Mouse (Mus musculus) neural tube, embryonic 13.5 days (tissue): ENCODE measurements around the gene Dusp11. TPM values are rescaled to one million over a fixed set of nuclear protein-coding genes. Genes with fewer than 3 reads are reported as not detected.
A peak's percentile ranks its signal among the peaks of the same experiment; 100 is the strongest.
"Not testable (repeated sequence)": the region's sequence is repeated elsewhere in the genome, so short reads cannot be mapped to it uniquely, and the experiment has no call there.

Source experiments
- ATAC-seq: fragments of 200-750 bp; cut with Nextera tagmentation; 2 replicates; pipeline ENCODE4 v1.8.0; 2017; ENCODE audit warnings: low read depth, mild to moderate bottlenecking, moderate TSS enrichment, moderate library complexity
- H3K27ac ChIP-seq: fragments of 300-500 bp; sonication (generic); replicated peaks from 2 replicates; pipeline ENCODE4 v1.5.1; 2015; ENCODE audit warnings: moderate library complexity, mild to moderate bottlenecking, inconsistent platforms
- H3K27me3 ChIP-seq: fragments of 300-500 bp; sonication (generic); 2 replicates; pipeline ENCODE4 v1.6.1; 2015; ENCODE audit warnings: mild to moderate bottlenecking, inconsistent platforms
- H3K36me3 ChIP-seq: fragments of 300-500 bp; sonication (generic); 2 replicates; pipeline ENCODE4 v1.6.1; 2015; ENCODE audit warnings: mild to moderate bottlenecking, inconsistent platforms
- H3K4me1 ChIP-seq: fragments of 300-500 bp; sonication (generic); replicated peaks from 2 replicates; pipeline ENCODE4 v1.6.1; 2015; ENCODE audit warnings: inconsistent platforms
- H3K4me2 ChIP-seq: fragments of 300-500 bp; sonication (generic); 2 replicates; pipeline ENCODE4 v1.6.1; 2015; ENCODE audit warnings: inconsistent platforms, mild to moderate bottlenecking, moderate library complexity
- H3K4me3 ChIP-seq: fragments of 300-500 bp; sonication (generic); 2 replicates; pipeline ENCODE4 v1.5.1; 2015; ENCODE audit warnings: mild to moderate bottlenecking, inconsistent platforms
- H3K9ac ChIP-seq: fragments of 300-500 bp; sonication (generic); 2 replicates; pipeline ENCODE4 v1.6.1; 2015; ENCODE audit warnings: moderate library complexity, mild to moderate bottlenecking, inconsistent platforms
- H3K9me3 ChIP-seq: fragments of 300-500 bp; sonication (generic); 2 replicates; pipeline ENCODE4 v1.6.1; 2016; ENCODE audit warnings: inconsistent platforms
- WGBS: fragments of 180-500 bp; shearing (Covaris S2); methylation state at CpG from one replicate; pipeline ENCODE4 v1.1.7; 2015; 5-methylcytosine and 5-hydroxymethylcytosine counted together
- polyA plus RNA-seq: library from polyadenylated mRNA; unstranded; fragments of >200 nt; fragmentation: Nextera tagmentation; extraction: Ambion mirVana; gene quantifications from 2 replicates; pipeline ENCODE4 v1.2.1, GENCODE M21; 2015

The Dusp11 gene
- polyA plus RNA-seq, 1 experiment from 2014 or later: 53.0 TPM

DNA sequence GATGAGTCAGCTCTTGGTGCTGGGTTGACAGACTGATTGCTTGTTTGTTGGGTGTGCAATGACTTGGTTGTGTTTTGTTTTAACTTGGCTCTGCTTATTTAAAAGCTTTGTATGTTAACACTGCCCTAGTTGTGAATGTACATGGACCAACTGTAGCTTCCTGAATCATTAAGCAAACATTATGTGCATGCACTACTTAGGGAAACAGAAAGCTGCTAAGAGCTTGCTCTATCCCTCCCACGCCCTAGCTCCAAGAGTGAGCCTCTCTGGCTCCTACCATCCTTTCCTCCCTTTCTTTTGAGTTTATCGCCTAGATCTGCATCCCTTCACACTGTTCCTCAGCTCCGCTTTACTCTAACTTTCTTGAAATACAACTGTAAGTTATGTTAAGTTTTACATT lies 11.9 kb upstream of the Dusp11 start:
- no peak overlapping the region for H3K4me3 ChIP-seq
- no peak for ATAC-seq
- no peaks in the 10 kb centered on the region for H3K36me3 ChIP-seq
- 82% methylated on average over 3 of the region's 3 CpGs for WGBS
- no peaks in the 10 kb centered on the region for H3K9me3 ChIP-seq
- H3K4me2 ChIP-seq: no peak overlapping the region
- H3K9ac ChIP-seq: no peak overlapping the region
- H3K4me1 ChIP-seq: no peaks in the 10 kb centered on the region
- H3K27ac ChIP-seq: no peak overlapping the region
- no peaks in the 10 kb centered on the region for H3K27me3 ChIP-seq

DNA sequence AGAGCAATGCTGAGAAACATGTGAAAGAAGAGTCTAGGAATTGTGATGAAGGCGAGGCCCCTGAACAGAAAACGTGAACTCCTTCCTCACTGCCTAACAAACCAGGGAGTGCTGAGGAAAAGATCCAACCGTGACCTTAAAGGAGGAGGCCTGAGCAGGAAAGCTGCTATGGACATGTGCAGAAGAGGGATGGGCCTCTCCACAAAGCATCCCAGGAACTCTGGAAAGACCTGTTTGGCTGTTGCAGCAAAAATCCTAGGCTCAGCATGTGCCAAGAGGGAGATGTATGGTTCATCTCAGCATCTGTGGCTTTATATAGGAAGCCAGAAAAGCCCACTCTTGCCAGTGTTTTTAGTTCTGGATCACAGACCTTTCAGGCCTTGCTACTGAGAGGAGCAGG lies 11.2 kb upstream of the Dusp11 start:
- no peak overlapping the region for H3K4me3 ChIP-seq
- H3K4me2 ChIP-seq: no peak overlapping the region
- H3K27me3 ChIP-seq: no peaks in the 10 kb centered on the region
- H3K9ac ChIP-seq: no peak overlapping the region
- no peak overlapping the region for H3K27ac ChIP-seq
- no peaks in the 10 kb centered on the region for H3K9me3 ChIP-seq
- ATAC-seq: no peak
- H3K36me3 ChIP-seq: no peaks in the 10 kb centered on the region
- WGBS: 79% methylated on average over 3 of the region's 3 CpGs
- H3K4me1 ChIP-seq: no peaks in the 10 kb centered on the region

DNA sequence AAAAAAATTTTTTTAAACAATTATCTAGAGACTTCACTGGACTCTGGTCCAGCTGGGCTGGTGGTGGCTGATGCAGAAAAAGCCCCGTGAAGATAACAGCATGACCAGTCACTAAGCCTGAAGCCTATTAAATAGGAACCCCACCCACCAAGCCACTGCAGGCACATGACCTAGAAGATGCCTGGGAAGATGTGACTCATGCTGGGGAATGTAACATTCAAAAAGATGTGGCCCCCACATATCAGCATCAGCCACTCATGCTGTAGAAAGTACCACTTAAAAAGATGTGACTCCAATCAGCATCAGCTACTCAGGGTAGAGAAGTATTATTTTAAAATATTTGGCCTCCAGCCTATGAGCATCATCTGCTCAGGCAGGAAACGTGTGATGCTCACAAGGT lies 8.4 kb upstream of the Dusp11 start:
- no peak overlapping the region for H3K9ac ChIP-seq
- no peaks in the 10 kb centered on the region for H3K4me1 ChIP-seq
- H3K4me3 ChIP-seq: no peak overlapping the region
- H3K27ac ChIP-seq: no peak overlapping the region
- H3K36me3 ChIP-seq: no peaks in the 10 kb centered on the region
- H3K9me3 ChIP-seq: no peaks in the 10 kb centered on the region
- H3K27me3 ChIP-seq: no peaks in the 10 kb centered on the region
- no peak for ATAC-seq
- 82% methylated on average over 2 of the region's 2 CpGs for WGBS
- H3K4me2 ChIP-seq: no peak overlapping the region

DNA sequence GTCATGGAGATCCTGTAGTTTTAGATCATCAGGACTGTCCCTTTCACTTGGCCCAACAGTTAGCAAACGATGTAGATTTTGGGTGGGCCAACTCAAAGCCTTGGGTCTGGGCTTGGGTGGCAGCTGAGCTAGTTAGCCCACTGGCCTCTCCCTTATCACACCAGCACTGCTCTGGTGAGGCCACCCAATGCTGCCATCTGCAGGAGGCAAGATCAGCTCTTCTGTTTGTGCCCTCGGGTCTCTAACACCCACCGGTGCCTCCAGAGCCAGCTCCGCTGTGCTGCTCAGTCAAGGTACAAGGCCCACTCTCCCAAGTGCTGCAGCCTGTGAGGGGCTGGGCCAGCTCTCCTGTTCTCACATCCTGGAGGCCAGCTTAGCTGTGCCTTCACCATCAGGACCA lies 5.2 kb upstream of the Dusp11 start:
- WGBS: 82% methylated on average over 4 of the region's 4 CpGs
- H3K4me2 ChIP-seq: no peak overlapping the region
- no peaks in the 10 kb centered on the region for H3K27me3 ChIP-seq
- H3K36me3 ChIP-seq: no peaks in the 10 kb centered on the region
- peaks cover 13% of the 10 kb centered on the region for H3K4me1 ChIP-seq
- H3K27ac ChIP-seq: no peak overlapping the region
- H3K9me3 ChIP-seq: no peaks in the 10 kb centered on the region
- H3K4me3 ChIP-seq: no peak overlapping the region
- no peak for ATAC-seq
- no peak overlapping the region for H3K9ac ChIP-seq

DNA sequence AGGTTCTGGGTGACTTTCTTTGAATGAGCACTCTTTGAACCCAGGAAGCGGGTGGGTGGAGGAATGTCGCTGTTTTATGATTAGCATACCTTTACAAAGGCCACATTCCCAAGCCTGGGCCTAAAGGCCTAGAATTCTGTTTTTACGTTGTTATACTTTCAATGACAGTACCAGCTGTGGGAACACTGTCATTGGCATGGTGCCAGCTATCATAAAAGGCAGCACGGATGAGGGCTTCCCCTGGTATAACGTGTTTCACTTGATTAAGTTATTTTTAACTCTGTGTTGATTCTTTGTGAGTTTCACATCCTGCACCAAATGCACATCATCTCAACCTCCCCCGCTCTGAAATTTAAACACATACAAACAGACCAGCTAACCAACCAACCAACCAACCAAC lies 4.6 kb upstream of the Dusp11 start:
- WGBS: 31% methylated on average over 6 of the region's 6 CpGs
- not testable (repeated sequence) for H3K27ac ChIP-seq, H3K4me2 ChIP-seq, ATAC-seq, H3K9ac ChIP-seq, H3K9me3 ChIP-seq, H3K4me3 ChIP-seq, H3K36me3 ChIP-seq, H3K27me3 ChIP-seq
- peaks cover 13% of the 10 kb centered on the region for H3K4me1 ChIP-seq

DNA sequence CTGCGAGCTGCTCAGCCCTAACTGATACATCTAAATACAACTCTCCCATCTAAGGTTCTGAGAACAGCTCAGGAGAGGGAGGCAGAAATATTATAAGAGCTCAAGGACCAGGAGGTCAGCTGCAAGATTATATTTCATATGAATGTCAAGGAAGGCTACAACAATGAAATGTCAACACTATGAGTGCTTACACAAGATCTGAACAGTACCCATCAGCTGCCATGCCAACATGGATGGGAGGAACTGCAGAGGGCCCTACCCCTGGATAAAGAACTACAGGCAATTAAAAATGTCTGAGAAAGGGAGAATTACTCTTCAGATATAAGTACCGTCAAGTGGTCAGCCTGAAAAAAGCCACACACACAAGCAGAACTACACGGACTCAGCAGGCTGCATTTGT lies 3.9 kb downstream of the Dusp11 start:
- Histone ChIP-seq H3K36me3 (peaks cover 45% of the 10 kb centered on the region), H3K9ac (no peak overlapping the region), H3K9me3 (no peaks in the 10 kb centered on the region), H3K27me3 (no peaks in the 10 kb centered on the region), H3K27ac (no peak overlapping the region), H3K4me1 (peaks cover 28% of the 10 kb centered on the region), H3K4me3 (no peak overlapping the region), H3K4me2 (no peak overlapping the region)
- WGBS: 94% methylated on average over 3 of the region's 3 CpGs
- ATAC-seq: no peak

DNA sequence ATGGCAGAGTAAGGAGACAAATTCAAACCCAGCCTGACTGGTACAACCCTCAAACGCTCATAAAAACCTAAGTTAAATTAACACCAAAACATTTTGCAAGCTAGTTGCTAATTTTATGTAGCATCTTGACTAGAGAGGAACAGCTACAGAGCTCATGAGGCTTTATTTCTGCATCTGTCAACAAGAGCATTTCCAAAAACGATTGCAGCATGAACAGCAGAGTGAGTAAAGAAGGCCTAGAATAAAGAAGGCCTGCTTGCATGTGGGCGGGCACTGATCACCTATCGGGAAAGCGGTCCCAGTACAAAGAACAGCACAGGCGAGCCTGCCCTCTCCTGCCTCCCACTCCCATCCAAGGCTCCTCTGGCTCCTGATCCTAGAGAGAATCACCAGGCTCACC lies 12.9 kb downstream of the Dusp11 start:
- no peak overlapping the region for H3K4me2 ChIP-seq
- H3K9me3 ChIP-seq: no peaks in the 10 kb centered on the region
- H3K4me3 ChIP-seq: no peak overlapping the region
- no peak for ATAC-seq
- H3K4me1 ChIP-seq: no peaks in the 10 kb centered on the region
- no peak overlapping the region for H3K9ac ChIP-seq
- no peaks in the 10 kb centered on the region for H3K27me3 ChIP-seq
- peaks cover 93% of the 10 kb centered on the region for H3K36me3 ChIP-seq
- H3K27ac ChIP-seq: no peak overlapping the region
- WGBS: 90% methylated on average over 6 of the region's 6 CpGs

DNA sequence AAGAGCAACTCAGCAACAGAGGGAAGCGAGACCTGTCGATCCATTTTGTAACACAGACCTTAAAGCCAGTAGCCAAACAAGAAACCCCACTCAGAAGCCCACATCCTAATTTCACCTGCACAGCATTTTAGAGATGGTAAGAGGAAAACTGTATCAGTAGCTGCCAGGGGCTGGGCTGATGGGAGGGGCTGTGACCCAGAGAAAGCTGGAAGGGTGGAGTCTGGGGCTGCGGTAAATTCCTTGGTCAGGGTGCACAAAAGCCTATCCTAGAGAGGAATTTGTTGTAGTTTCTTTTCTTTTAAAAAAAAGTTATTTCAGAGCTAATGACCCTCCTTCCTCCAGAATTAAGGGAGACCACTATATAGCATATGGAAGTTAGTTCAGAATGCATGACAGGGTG lies 19.0 kb downstream of the Dusp11 start:
- peaks cover 56% of the 10 kb centered on the region for H3K36me3 ChIP-seq
- no peak overlapping the region for H3K4me2 ChIP-seq
- H3K27me3 ChIP-seq: no peaks in the 10 kb centered on the region
- no peaks in the 10 kb centered on the region for H3K9me3 ChIP-seq
- no peak overlapping the region for H3K4me3 ChIP-seq
- 94% methylated on average over 3 of the region's 3 CpGs for whole genome bisulfite sequencing
- ATAC-seq: no peak
- no peak overlapping the region for H3K27ac ChIP-seq
- H3K4me1 ChIP-seq: no peaks in the 10 kb centered on the region
- no peak overlapping the region for H3K9ac ChIP-seq

DNA sequence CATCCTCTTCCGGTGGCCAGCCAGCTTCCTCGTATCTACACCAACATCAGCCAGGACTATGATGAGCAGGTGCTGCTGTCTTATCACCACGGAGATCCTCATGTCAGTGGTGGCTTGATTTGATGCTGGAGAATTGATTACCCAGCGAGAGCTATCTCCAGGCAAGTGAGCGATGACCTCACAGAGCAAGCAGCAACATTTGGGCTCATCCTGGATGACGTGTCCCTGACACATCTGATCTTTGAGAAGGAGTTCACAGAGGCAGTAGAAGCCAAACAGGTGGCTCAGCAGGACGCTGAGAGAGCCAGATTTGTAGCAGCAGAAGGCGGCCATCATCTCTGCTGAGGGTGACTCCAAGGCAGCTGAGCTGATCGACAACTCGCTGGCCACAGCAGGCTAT lies 22.8 kb downstream of the Dusp11 start:
- Histone ChIP-seq H3K27me3 (no peaks in the 10 kb centered on the region), H3K4me1 (peaks cover 10% of the 10 kb centered on the region), H3K9me3 (no peaks in the 10 kb centered on the region), H3K9ac (no peak overlapping the region), H3K4me3 (no peak overlapping the region), H3K4me2 (no peak overlapping the region), H3K27ac (no peak overlapping the region), H3K36me3 (peaks cover 20% of the 10 kb centered on the region)
- ATAC-seq: no peak
- WGBS: 85% methylated on average over 10 of the region's 10 CpGs

DNA sequence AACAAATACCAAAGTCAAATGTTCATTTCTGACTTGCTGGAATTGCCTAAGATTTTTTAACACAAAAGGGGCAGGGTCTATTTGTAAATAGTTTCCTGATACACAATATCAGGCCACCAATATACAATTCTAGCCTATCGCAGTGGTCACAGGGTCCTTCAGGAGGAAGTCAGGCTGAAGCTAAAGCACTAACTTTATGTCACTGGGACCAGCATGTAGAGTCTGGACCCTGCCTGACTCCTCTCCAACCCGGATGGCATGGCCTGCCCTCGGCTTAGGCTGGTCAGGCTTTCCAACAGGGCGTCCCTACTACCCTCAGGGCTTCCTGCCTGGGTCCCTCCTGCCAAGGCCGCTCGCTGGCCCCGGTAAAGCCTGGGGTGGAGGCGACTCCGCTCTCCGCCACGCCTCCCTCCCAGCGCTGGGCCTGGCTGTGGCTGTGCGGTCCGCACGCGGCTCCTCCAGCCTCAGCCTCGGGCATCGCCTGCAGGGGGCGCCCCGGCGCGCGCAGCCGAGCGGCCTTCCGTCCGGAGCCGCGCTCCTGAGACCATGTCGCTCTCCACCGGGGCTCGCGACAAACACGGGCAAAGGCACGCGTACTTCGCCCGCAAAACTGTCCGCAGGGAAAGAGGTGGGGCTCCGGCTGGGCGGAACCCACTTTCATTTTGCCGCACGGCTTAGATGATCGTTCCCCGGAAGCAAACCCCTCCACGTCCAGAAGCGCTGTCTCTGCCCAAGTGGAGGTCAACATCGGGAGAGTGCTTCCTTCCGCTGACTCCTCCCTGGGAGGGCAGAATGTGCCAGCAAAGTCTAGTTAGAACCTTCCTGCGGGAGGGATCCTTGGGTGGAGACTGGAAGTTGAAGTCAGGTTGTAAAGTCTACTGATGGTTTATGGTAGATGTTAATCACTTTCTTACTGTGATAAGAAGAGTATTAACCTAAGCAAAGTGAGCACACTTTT lies 24.7 kb downstream of the Dusp11 start:
- H3K9ac ChIP-seq: peak overlapping the region; percentile 71
- WGBS: 1% methylated on average over 50 of the region's 50 CpGs
- peak; percentile 95 for ATAC-seq

DNA sequence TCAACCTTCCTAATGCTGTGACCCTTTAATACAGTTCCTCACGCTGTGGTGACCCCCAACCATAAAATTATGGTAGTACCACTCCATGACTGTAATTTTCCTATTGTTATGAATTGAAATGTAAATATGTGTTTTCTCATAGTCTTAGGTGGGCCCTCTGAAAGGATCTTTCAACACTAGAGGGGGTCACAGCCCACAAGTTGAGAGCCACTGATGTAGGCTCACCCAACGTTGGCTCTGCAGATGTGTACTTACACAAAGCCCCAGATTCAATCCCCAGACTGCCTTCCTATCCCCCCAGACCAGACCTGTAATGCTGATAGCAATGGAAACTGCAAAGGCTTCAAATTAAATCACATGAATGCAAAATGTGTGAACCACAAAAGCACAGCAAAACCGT lies 25.8 kb downstream of the Dusp11 start:
- Histone ChIP-seq H3K4me3 (no peak overlapping the region), H3K27ac (no peak overlapping the region), H3K9ac (no peak overlapping the region), H3K4me1 (peaks cover 10% of the 10 kb centered on the region), H3K4me2 (no peak overlapping the region), H3K36me3 (peaks cover 22% of the 10 kb centered on the region), H3K27me3 (no peaks in the 10 kb centered on the region), H3K9me3 (no peaks in the 10 kb centered on the region)
- WGBS: 68% methylated on average over 3 of the region's 3 CpGs
- no peak for ATAC-seq

More for the DNA sequence above, 24.7 kb downstream of the Dusp11 start:
- not testable (repeated sequence) for H3K9me3 ChIP-seq, H3K27me3 ChIP-seq, H3K4me1 ChIP-seq
- Histone ChIP-seq H3K27ac (peak overlapping the region; percentile 64), H3K36me3 (peaks cover 21% of the 10 kb centered on the region), H3K4me3 (peak overlapping the region; percentile 47), H3K4me2 (peak overlapping the region; percentile 59)

DNA sequence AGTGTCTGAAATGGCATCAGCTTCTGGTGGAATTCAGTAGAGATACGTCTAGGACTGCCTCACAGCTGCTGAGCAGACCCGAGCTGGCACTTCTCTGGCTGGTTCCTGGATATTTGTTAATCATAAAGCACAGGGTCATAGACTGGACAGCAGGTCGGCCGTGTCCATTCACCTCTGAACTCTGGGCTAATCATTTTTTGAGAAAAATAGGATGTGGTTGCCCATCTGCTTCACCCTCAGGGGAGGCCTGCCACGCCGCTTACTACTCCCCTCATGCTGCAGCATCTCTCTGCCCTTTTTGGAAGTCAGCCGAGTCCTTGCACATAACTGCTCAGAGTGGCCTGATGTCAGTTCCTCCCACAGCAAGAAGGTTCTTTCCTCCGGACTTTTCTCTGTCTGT lies 27.4 kb downstream of the Dusp11 start:
- Histone ChIP-seq H3K9ac (no peak overlapping the region), H3K9me3 (no peaks in the 10 kb centered on the region), H3K4me2 (no peak overlapping the region), H3K27ac (no peak overlapping the region), H3K27me3 (no peaks in the 10 kb centered on the region), H3K4me3 (no peak overlapping the region), H3K4me1 (peaks cover 10% of the 10 kb centered on the region), H3K36me3 (peaks cover 34% of the 10 kb centered on the region)
- ATAC-seq: no peak
- 87% methylated on average over 8 of the region's 8 CpGs for WGBS

DNA sequence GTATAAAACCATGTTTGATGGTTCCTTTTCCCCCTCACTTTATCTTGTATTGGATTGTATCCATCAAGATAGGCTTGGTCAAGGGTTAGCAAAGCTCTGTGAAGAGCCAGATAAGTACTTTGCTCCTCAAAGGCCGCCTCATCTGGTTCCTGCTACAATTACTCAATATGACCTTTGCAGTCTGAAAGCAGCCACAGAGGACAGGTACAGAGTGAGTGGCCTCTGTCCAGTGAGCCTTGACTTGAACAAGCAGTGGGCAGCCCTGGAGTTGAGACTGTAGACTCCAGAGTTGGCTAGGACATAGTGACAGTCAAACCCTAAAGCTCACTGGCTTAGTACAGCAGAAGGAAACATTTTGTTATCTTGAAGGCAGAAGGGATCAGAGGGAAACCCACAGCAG lies 32.2 kb downstream of the Dusp11 start:
- Histone ChIP-seq H3K4me3 (no peak overlapping the region), H3K27me3 (no peaks in the 10 kb centered on the region), H3K4me1 (no peaks in the 10 kb centered on the region), H3K4me2 (no peak overlapping the region), H3K36me3 (peaks cover 78% of the 10 kb centered on the region), H3K9ac (no peak overlapping the region), H3K27ac (no peak overlapping the region), H3K9me3 (no peaks in the 10 kb centered on the region)
- no peak for ATAC-seq
- WGBS: 93% methylated on average over 1 of the region's 1 CpGs
